Mouse (Mus musculus) adipose tissue, adult 10 weeks (tissue): ENCODE measurements around the gene Fxyd2. TPM values are rescaled to one million over a fixed set of nuclear protein-coding genes. Genes with fewer than 3 reads are reported as not detected.

Source experiments
- polyA plus RNA-seq: library from polyadenylated mRNA; stranded (reverse); fragments of 350-450 nt; fragmentation: Illumina TruSeq; extraction: RNeasy Lipid Tissue Mini Kit (QIAGEN cat#74804); gene quantifications from one replicate; pipeline ENCODE4 v1.2.3, GENCODE M21; 2014; ENCODE audit warnings: low read depth, low replicate concordance

Gene Fxyd2
- polyA plus RNA-seq, result 22.1 TPM

GRCm38 (mm10) chr9:45399434-45399833 lies at the start of gene Fxyd2:
Fxyd2 (plus strand) TSS chr9:45399669.

GRCm38 (mm10) chr9:45370117-45370561 lies 29.3 kb upstream of the Fxyd2 start, which contains the start of gene Fxyd6:
Fxyd6 (plus strand) TSS chr9:45370185.

GRCm38 (mm10) chr9:45426456-45426855 lies 27.0 kb downstream of the Fxyd2 start, which contains the start of gene Dscaml1:
Dscaml1 (plus strand) TSS chr9:45426628.

Other genes with a start within 250 kb of the Fxyd2 start
- gene BC049352, start 217.7 kb upstream of the Fxyd2 start, polyA plus RNA-seq, result not detected
- gene Tmprss4, start 195.6 kb upstream of the Fxyd2 start, polyA plus RNA-seq, result 0.67 TPM
- gene Il10ra, start 130.5 kb upstream of the Fxyd2 start, polyA plus RNA-seq, result 8.3 TPM
- 1.2 TPM for gene Tmprss13, start 80.6 kb upstream of the Fxyd2 start, polyA plus RNA-seq
- gene Fxyd6, start 29.5 kb upstream of the Fxyd2 start, polyA plus RNA-seq, result 36.6 TPM
- gene Dscaml1, start 27.0 kb downstream of the Fxyd2 start, polyA plus RNA-seq, result 1.6 TPM